Mouse (Mus musculus) neural tube, embryonic 15.5 days (tissue): ENCODE measurements around the gene Pkig. TPM values are rescaled to one million over a fixed set of nuclear protein-coding genes. Genes with fewer than 3 reads are reported as not detected.

ENCODE experiments used
- ATAC-seq: fragments of 200-750 bp; cut with Nextera tagmentation; 2 replicates; pipeline ENCODE4 v1.8.0; 2017; ENCODE audit warnings: mild to moderate bottlenecking, moderate TSS enrichment, moderate library complexity; ENCODE audit not compliant: low FRiP score
- H3K27ac ChIP-seq: fragments of 300-500 bp; sonication (generic); replicated peaks from 2 replicates; pipeline ENCODE4 v1.5.1; 2015; ENCODE audit warnings: mild to moderate bottlenecking, inconsistent platforms
- H3K27me3 ChIP-seq: fragments of 300-500 bp; sonication (generic); replicated peaks from 2 replicates; pipeline ENCODE4 v1.6.1; 2015; ENCODE audit warnings: inconsistent platforms
- H3K36me3 ChIP-seq: fragments of 300-500 bp; sonication (generic); 2 replicates; pipeline ENCODE4 v1.6.1; 2015; ENCODE audit warnings: inconsistent platforms
- H3K4me1 ChIP-seq: fragments of 300-500 bp; sonication (generic); 2 replicates; pipeline ENCODE4 v1.6.1; 2015; ENCODE audit warnings: inconsistent platforms
- H3K4me2 ChIP-seq: fragments of 300-500 bp; sonication (generic); 2 replicates; pipeline ENCODE4 v1.6.1; 2015; ENCODE audit warnings: inconsistent platforms, mild to moderate bottlenecking, moderate library complexity
- H3K4me3 ChIP-seq: fragments of 300-500 bp; sonication (generic); replicated peaks from 2 replicates; pipeline ENCODE4 v1.5.1; 2015; ENCODE audit warnings: mild to moderate bottlenecking, inconsistent platforms
- H3K9ac ChIP-seq: fragments of 300-500 bp; sonication (generic); replicated peaks from 2 replicates; pipeline ENCODE4 v1.6.1; 2015; ENCODE audit warnings: mild to moderate bottlenecking, inconsistent platforms
- H3K9me3 ChIP-seq: fragments of 300-500 bp; sonication (generic); replicated peaks from 2 replicates; pipeline ENCODE4 v1.6.1; 2016; ENCODE audit warnings: inconsistent platforms
- WGBS: fragments of 180-500 bp; shearing (Covaris S2); methylation state at CpG from one replicate; pipeline ENCODE4 v1.1.7; 2015; ENCODE audit warnings: mixed read lengths; 5-methylcytosine and 5-hydroxymethylcytosine counted together
- polyA plus RNA-seq: library from polyadenylated mRNA; unstranded; fragments of >200 nt; fragmentation: Nextera tagmentation; extraction: Ambion mirVana; gene quantifications from 2 replicates; pipeline ENCODE4 v1.2.1, GENCODE M21; 2015

The Pkig gene
- polyA plus RNA-seq, 1 experiment from 2014 or later, result 107 TPM

DNA sequence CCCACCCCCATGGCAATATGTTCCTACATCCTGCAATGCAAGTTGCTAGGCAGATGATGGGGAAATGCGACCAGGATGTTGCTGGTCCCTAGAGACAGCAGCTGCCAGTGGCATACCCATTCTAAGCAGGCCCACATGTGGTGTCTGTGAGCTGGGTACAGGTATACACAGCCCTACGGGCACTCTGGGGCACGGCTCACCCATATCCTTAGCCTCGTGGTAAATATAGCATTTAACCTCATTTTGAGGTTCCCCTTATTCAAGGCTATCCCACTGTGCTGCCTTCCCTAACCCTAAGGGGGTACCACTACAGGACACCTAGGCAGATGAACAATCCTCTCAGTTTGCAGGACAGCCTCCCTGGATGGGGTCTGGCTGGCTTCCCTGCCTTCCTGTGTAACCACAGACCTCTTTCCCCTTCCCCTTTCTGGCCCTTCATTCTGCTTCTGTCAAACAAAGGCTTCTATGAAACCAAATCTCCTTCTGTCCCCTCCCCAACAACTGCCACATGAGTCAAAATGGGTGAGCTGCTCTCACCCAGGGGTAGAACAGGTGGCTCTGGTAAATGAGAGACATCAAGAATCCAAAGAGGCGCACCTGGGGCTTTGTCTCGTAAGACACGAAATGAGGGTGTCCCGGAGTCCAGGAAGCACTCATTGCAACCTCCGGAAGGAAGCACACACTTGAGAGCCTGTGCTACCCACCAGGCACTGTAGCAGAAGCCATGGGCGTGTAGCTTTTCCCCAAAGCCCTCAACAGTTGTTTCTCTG is 86.8 kb downstream of the Pkig start:
- Histone ChIP-seq H3K4me1 (peaks cover 10% of the 10 kb centered on the region), H3K27ac (no peak overlapping the region), H3K27me3 (no peaks in the 10 kb centered on the region), H3K4me3 (no peak overlapping the region), H3K4me2 (no peak overlapping the region), H3K36me3 (no peaks in the 10 kb centered on the region), H3K9me3 (no peaks in the 10 kb centered on the region), H3K9ac (no peak overlapping the region)
- 81% methylated on average over 10 of the region's 10 CpGs for WGBS
- no peak for ATAC-seq

DNA sequence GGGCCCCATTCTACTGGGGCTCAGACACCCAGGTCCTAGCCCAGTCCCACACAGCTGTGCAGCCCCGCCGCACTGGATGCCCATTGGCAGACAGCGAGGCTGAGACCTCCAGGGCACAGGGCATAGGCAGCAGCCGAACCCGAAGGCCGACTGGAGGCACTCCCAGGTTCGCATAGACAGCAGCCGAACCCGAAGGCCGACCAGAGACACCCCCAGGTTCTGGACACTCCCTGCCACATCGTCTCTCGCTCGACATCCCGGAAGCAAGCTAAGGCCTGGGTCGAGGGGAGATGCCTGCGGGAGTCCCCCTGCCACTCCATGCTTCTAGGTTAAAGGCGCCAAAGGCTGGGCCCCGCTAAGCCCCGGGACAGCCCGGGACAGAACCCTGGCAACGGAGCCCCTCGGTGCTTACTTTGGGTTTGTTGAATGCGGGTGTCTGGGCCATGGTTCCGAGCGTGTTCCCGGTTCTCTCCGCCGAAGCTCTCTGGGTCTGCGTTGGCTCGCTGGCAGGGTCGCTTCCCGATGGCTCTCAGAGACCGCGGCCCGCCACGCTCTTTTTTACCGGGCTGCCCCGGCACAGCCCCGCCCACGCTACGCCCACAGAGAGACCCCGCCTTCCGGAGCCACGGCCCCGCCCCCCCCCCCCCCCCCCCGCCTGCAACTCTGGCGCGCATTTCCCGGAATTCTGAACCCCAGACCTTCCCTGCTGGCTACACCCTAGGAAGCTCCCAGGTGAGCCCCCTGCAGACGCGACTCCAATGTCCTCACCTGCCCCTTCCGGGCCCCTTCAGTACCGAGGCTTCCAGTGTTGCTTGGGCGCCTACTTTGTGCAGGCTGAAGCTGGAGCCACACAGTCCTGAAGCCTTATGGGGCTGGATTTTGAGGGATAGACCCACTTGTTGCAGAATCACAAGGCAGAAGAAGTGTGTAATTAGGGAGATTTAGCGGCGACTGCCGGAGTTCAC is 91.7 kb downstream of the Pkig start, which contains the start of gene Ada:
Ada (minus strand) TSS at position 593 of the 965 bp plus-strand sequence.
- Histone ChIP-seq H3K9ac (peak within 1 kb of the TSS; percentile 10), H3K27ac (no peak within 1 kb of the TSS), H3K9me3 (no peaks in the 10 kb centered on the region), H3K27me3 (0 out of 2 replicates have a peak, but pooled peaks cover 5% of the 10 kb centered on the region), H3K4me2 (peak within 1 kb of the TSS; percentile 77), H3K36me3 (no peaks in the 10 kb centered on the region), H3K4me3 (peak within 1 kb of the TSS; percentile 49), H3K4me1 (peaks cover 15% of the 10 kb centered on the region)
- under 1% methylated on average over 54 of the region's 57 CpGs for WGBS
- peak; percentile 77 for ATAC-seq

DNA sequence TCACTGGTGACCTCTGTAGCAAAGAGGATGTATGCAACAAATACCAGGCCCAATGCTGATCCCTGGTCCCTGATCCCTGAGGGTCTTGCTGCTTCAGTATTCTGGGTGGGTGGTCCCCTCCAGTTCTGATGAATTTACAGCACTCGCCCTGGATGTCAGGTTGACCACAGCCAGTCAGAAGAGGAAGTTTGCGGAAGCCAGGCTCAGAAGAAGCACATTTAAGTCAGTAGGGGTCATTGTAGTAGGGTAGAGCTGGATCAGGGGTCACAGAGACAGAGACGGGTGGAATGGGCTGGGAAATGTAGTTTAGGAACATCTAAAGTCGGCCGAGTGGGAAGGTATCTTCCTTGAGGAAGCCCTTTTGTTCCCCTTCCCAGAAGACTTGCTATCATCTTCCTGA is 96.0 kb downstream of the Pkig start:
- 75% methylated on average over 5 of the region's 5 CpGs for WGBS
- Histone ChIP-seq H3K9me3 (no peaks in the 10 kb centered on the region), H3K27me3 (0 out of 2 replicates have a peak, but pooled peaks cover 5% of the 10 kb centered on the region), H3K4me2 (no peak overlapping the region), H3K27ac (no peak overlapping the region), H3K9ac (no peak overlapping the region), H3K36me3 (no peaks in the 10 kb centered on the region), H3K4me3 (no peak overlapping the region), H3K4me1 (peaks cover 11% of the 10 kb centered on the region)
- ATAC-seq, result no peak

DNA sequence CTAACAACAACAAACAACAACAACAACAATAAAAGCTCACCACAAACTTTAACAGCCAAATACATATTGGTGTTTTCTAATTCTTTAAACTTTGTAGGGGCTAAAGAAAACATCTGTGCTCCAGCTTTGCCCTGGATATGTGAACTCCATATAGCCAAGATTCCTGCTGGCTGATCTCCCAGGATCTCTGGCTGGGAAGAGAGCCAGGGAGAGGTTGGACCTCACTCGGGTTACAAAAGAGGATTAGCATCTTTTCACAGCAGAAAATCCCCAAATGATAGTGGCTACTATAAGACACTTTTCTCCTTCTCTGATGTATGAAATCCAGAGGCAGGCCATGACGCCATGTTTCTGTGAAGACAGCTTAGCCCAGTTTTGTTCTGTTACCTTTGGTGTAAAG is 98.5 kb downstream of the Pkig start:
- Histone ChIP-seq H3K9me3 (no peaks in the 10 kb centered on the region), H3K4me1 (no peaks in the 10 kb centered on the region), H3K27me3 (no peaks in the 10 kb centered on the region), H3K4me2 (no peak overlapping the region), H3K9ac (no peak overlapping the region), H3K4me3 (no peak overlapping the region), H3K36me3 (no peaks in the 10 kb centered on the region), H3K27ac (0 out of 2 replicates have a peak overlapping the region, but pooled peaks have one; percentile 15)
- ATAC-seq, result no peak
- 47% methylated on average over 2 of the region's 2 CpGs for WGBS

DNA sequence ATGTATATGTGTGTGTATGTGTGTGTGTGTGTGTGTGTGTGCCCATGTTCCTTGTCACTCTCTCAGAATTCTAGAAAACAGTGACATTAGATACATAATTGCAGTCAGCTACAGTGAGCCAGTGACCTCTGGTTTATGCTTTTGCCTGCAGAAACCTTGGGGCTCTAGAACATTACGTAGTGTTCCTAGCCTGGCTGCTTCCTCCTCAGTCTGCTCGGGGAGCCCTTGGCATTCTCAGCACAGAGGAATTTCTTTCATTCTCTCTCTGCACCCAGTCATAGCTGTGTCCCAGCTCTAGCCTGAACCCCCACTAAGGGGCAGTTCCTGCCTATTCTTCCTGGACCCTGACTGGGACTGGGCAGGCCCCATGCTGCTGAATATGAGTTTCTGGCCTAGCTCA is 100.0 kb downstream of the Pkig start:
- Histone ChIP-seq H3K4me3 (no peak overlapping the region), H3K9me3 (no peaks in the 10 kb centered on the region), H3K4me1 (no peaks in the 10 kb centered on the region), H3K4me2 (no peak overlapping the region), H3K27ac (no peak overlapping the region), H3K36me3 (no peaks in the 10 kb centered on the region), H3K9ac (no peak overlapping the region), H3K27me3 (no peaks in the 10 kb centered on the region)
- 71% methylated on average over 2 of the region's 2 CpGs for WGBS
- ATAC-seq, result no peak

DNA sequence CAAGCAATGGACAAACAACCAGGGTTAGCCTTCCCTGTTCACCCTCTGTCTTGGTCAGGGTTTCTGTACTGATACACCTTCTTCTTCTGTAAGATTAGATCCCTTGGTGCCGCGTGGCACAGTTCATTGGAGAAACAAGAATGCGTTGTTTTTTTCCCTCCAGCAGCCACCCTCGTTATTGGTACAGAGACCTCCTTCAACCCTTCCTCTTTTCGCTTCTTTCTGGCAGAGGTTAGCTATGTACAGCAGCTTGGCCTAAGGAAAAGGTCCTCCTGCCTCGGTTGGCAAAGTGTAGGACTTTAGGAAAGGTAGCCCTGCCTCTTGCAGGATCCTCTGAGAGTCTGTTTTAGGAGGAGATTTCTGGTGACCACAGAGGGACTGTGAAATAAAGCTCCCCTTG is 102.4 kb downstream of the Pkig start:
- 88% methylated on average over 6 of the region's 6 CpGs for WGBS
- H3K4me2 ChIP-seq, result no peak overlapping the region
- no peaks in the 10 kb centered on the region for H3K27me3 ChIP-seq
- H3K4me1 ChIP-seq, result no peaks in the 10 kb centered on the region
- no peak overlapping the region for H3K4me3 ChIP-seq
- H3K36me3 ChIP-seq, result no peaks in the 10 kb centered on the region
- H3K9me3 ChIP-seq, result no peaks in the 10 kb centered on the region
- ATAC-seq, result no peak
- H3K9ac ChIP-seq, result no peak overlapping the region
- no peak overlapping the region for H3K27ac ChIP-seq

DNA sequence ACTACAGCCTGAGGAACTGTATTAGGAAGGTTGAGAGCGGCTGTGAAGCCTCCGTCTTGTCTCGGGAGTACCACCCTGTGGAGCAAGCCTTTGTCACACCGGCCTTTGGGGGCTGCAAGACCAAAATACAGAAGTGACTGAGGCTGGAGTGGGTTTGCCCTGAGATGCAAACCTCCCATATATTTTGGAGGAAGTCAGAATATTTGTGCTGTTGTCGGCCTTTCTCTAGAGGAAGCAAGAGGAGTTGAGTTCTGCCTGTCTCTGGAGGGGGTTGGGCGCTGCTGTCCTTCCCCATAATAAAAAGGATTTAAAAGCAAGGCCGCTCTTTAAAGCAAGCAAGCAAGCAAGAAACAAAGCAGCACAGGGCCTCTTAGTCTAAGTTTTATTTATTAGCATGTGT is 103.2 kb downstream of the Pkig start:
- H3K4me3 ChIP-seq, result no peak overlapping the region
- 79% methylated on average over 7 of the region's 7 CpGs for WGBS
- H3K4me1 ChIP-seq, result no peaks in the 10 kb centered on the region
- no peaks in the 10 kb centered on the region for H3K9me3 ChIP-seq
- H3K36me3 ChIP-seq, result no peaks in the 10 kb centered on the region
- H3K9ac ChIP-seq, result no peak overlapping the region
- no peak overlapping the region for H3K4me2 ChIP-seq
- ATAC-seq, result no peak
- no peaks in the 10 kb centered on the region for H3K27me3 ChIP-seq
- H3K27ac ChIP-seq, result no peak overlapping the region

DNA sequence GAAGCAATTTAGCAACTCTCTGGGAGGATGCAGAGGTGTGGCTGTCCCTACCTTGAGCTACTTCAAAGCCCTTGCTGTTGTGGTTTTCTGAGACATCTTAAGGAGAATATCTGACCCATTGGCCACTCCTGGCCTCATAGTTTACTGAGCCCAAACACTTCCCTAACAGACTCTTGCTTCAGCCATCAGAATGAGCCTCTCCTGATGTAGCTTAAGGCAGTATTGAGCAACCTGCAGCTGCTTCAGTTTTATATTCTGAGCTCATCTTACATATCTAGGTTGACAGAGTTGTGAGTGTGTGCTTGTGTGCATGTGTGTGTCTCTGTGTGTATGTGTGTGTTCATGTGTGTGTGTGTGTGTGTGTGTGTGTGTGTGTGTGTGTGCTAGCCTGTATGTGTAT is 108.1 kb downstream of the Pkig start:
- no peaks in the 10 kb centered on the region for H3K27me3 ChIP-seq
- H3K36me3 ChIP-seq, result no peaks in the 10 kb centered on the region
- no peak overlapping the region for H3K27ac ChIP-seq
- H3K4me3 ChIP-seq, result no peak overlapping the region
- ATAC-seq, result no peak
- no peaks in the 10 kb centered on the region for H3K9me3 ChIP-seq
- H3K4me1 ChIP-seq, result no peaks in the 10 kb centered on the region
- no peak overlapping the region for H3K4me2 ChIP-seq
- no peak overlapping the region for H3K9ac ChIP-seq

DNA sequence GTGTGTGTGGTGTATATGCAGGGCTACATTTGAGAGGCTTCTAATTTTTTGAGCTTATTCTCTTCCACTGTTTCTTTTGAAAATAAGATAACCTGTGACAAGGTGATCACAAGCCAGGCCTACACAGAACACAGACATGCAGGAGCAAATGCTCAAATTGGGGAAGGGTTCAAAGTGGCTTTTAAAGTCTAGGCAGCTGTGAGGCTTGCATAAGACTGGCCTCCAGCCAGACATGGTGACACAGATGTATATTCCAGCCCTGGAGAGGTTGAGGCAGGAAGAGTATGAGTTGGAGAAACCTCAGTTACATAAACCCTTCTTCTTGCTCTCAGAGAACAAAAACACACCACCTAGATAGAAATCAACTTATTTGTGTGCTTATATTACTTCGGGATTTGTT is 108.7 kb downstream of the Pkig start:
- Histone ChIP-seq H3K36me3 (no peaks in the 10 kb centered on the region), H3K4me3 (no peak overlapping the region), H3K27me3 (no peaks in the 10 kb centered on the region), H3K27ac (no peak overlapping the region), H3K4me2 (no peak overlapping the region), H3K9me3 (no peaks in the 10 kb centered on the region), H3K9ac (no peak overlapping the region), H3K4me1 (no peaks in the 10 kb centered on the region)
- no peak for ATAC-seq
- 81% methylated on average over 1 of the region's 1 CpGs for WGBS

DNA sequence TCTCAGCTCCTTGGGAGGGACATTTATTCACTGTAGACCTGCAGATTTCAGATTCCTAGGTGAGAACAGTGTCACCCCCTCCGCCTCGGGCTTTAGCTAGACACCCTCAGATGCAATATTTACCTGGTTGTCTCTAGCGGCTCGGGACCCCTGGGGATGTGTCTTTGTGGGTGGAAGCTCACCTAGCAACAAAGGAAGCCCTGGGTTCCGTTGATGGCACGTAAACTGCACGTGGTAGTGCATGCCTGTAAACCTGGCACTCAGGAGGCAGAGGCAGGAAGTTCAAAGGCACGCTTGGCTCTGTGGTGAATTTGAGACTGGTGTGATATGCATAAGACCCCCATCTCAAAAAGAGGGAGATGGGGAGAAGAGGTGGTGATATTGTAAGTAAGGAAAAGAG is 112.5 kb downstream of the Pkig start:
- WGBS, result 90% methylated on average over 8 of the region's 8 CpGs
- ATAC-seq, result no peak

More for the DNA sequence above, 112.5 kb downstream of the Pkig start:
- H3K4me3 ChIP-seq, result no peak overlapping the region
- no peaks in the 10 kb centered on the region for H3K36me3 ChIP-seq
- no peaks in the 10 kb centered on the region for H3K27me3 ChIP-seq
- H3K9ac ChIP-seq, result no peak overlapping the region
- no peak overlapping the region for H3K4me2 ChIP-seq
- H3K4me1 ChIP-seq, result no peaks in the 10 kb centered on the region
- no peak overlapping the region for H3K27ac ChIP-seq
- H3K9me3 ChIP-seq, result no peaks in the 10 kb centered on the region
